Mouse (Mus musculus) forebrain, embryonic 12.5 days (tissue): ENCODE measurements at regions not wholly inside any gene's neighbourhood (a gene's known extent, or its start where the extent isn't known, plus 50 kb on each side); places are given as distances from the start of the nearest gene placed in this dataset.

Experiments used
- ATAC-seq: fragments of 200-750 bp; cut with Nextera tagmentation; 2 replicates; pipeline ENCODE4 v1.8.0; 2017; ENCODE audit warnings: moderate TSS enrichment; ENCODE audit not compliant: low FRiP score
- H3K27ac ChIP-seq: fragments of 300-500 bp; sonication (generic); 2 replicates; pipeline ENCODE4 v1.5.1; 2016; ENCODE audit warnings: mild to moderate bottlenecking
- H3K27me3 ChIP-seq: fragments of 300-500 bp; sonication (generic); 2 replicates; pipeline ENCODE4 v1.6.1; 2016; ENCODE audit warnings: mild to moderate bottlenecking
- H3K36me3 ChIP-seq: fragments of 300-500 bp; sonication (generic); replicated peaks from 2 replicates; pipeline ENCODE4 v1.6.1; 2016; ENCODE audit warnings: mild to moderate bottlenecking
- H3K4me1 ChIP-seq: fragments of 300-500 bp; sonication (generic); 2 replicates; pipeline ENCODE4 v1.6.1; 2016
- H3K4me2 ChIP-seq: fragments of 300-500 bp; sonication (generic); 2 replicates; pipeline ENCODE4 v1.6.1; 2016; ENCODE audit warnings: mild to moderate bottlenecking, moderate library complexity
- H3K4me3 ChIP-seq: fragments of 300-500 bp; sonication (generic); replicated peaks from 2 replicates; pipeline ENCODE4 v1.5.1; 2016; ENCODE audit warnings: mild to moderate bottlenecking
- H3K9ac ChIP-seq: fragments of 300-500 bp; sonication (generic); 2 replicates; pipeline ENCODE4 v1.6.1; 2016; ENCODE audit warnings: mild to moderate bottlenecking
- H3K9me3 ChIP-seq: fragments of 300-500 bp; sonication (generic); 2 replicates; pipeline ENCODE4 v1.6.1; 2016
- WGBS: fragments of 180-500 bp; shearing (Covaris S2); methylation state at CpG from one replicate; pipeline ENCODE4 v1.1.7; 2016; 5-methylcytosine and 5-hydroxymethylcytosine counted together

- H3K36me3 ChIP-seq: no peaks in the 10 kb centered on the region
- no peak for ATAC-seq
- no peak overlapping the region for H3K27ac ChIP-seq
- H3K4me1 ChIP-seq: no peaks in the 10 kb centered on the region
- no peak overlapping the region for H3K4me3 ChIP-seq
- WGBS: 92% methylated on average over 6 of the region's 6 CpGs
- H3K4me2 ChIP-seq: no peak overlapping the region
- H3K27me3 ChIP-seq: no peaks in the 10 kb centered on the region
- H3K9me3 ChIP-seq: no peaks in the 10 kb centered on the region
- no peak overlapping the region for H3K9ac ChIP-seq
Measured at GRCm38 (mm10) chr10:124945257-124945656, 444.0 kb downstream of the Slc16a7 start.

DNA sequence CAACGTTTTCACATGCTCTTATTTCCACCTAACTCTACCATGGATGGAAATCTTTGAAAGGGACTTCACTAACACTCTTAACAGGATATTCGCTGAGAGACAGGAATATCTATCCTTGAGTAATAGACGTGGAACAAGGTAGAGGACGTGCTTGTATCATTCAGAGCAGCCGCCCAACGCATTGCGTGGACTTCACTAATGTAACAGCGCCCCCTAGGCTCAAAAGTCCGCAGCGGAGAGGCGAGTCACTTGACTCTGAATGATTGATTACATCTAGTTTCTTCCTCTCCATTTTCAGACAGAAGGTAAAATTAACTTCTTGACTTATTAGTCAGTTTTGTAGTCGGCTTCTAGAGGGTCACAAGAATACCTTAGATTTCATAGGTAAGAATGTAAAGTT lies 447.1 kb downstream of the Slc16a7 start:
- ATAC-seq: no peak
- Histone ChIP-seq H3K9me3 (no peaks in the 10 kb centered on the region), H3K36me3 (no peaks in the 10 kb centered on the region), H3K4me1 (no peaks in the 10 kb centered on the region), H3K9ac (no peak overlapping the region), H3K4me2 (no peak overlapping the region), H3K4me3 (no peak overlapping the region), H3K27ac (no peak overlapping the region), H3K27me3 (no peaks in the 10 kb centered on the region)
- WGBS: 56% methylated on average over 12 of the region's 12 CpGs

GRCm38 (mm10) chr10:124927218-124927617 lies 462.0 kb downstream of the Slc16a7 start:
- Histone ChIP-seq H3K9me3 (no peaks in the 10 kb centered on the region), H3K4me3 (no peak overlapping the region), H3K4me2 (no peak overlapping the region), H3K4me1 (no peaks in the 10 kb centered on the region), H3K9ac (no peak overlapping the region), H3K27ac (no peak overlapping the region), H3K27me3 (no peaks in the 10 kb centered on the region), H3K36me3 (no peaks in the 10 kb centered on the region)
- ATAC-seq: no peak
- WGBS: 68% methylated on average over 2 of the region's 2 CpGs

GRCm38 (mm10) chr10:124900044-124900443 lies 489.2 kb downstream of the Slc16a7 start:
- H3K4me1 ChIP-seq: no peaks in the 10 kb centered on the region
- 92% methylated on average over 12 of the region's 12 CpGs for WGBS
- no peak overlapping the region for H3K9ac ChIP-seq
- ATAC-seq: no peak
- no peaks in the 10 kb centered on the region for H3K36me3 ChIP-seq
- H3K27me3 ChIP-seq: no peaks in the 10 kb centered on the region
- no peak overlapping the region for H3K27ac ChIP-seq
- no peak overlapping the region for H3K4me2 ChIP-seq
- H3K9me3 ChIP-seq: no peaks in the 10 kb centered on the region
- no peak overlapping the region for H3K4me3 ChIP-seq

DNA sequence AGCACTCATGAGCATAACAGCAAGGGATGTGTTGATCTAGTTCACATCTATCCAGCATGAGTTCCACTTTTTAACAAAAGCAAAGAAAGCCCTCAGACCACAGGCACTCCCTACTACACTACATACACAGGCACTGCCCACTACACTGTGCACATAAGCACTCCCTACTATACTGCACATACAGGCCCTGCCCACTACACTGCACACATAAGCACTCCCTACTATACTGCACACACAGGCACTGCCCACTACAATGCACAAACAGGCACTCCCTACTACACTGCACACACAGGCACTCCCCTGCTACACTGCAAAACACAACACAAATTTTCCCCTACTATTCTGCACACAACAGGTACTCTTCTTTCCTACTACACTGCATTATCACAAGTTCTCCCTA lies 510.7 kb downstream of the Slc16a7 start:
- H3K4me1 ChIP-seq: no peaks in the 10 kb centered on the region
- no peak for ATAC-seq
- H3K9me3 ChIP-seq: no peaks in the 10 kb centered on the region
- no peaks in the 10 kb centered on the region for H3K36me3 ChIP-seq
- H3K27me3 ChIP-seq: no peaks in the 10 kb centered on the region
- H3K4me3 ChIP-seq: no peak overlapping the region
- H3K4me2 ChIP-seq: no peak overlapping the region
- no peak overlapping the region for H3K27ac ChIP-seq
- no peak overlapping the region for H3K9ac ChIP-seq

DNA sequence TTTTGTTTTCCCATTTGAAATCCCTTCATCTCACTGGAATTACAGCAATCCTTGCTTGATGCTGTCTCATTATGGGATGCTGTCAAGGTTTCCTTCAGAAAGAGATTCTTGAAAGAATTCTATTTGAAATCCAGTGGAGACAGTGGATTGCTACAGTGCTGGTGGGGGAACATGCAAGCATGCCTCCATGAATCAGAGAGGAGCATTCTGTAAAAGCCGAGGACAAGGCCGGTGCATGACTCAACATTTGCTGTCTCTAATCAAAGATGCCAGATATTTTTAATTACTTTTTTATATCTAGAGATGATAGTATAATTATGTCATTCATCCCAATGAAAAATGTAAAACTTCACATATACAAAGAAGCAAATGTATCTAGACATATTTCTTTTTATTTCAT lies 511.6 kb downstream of the Slc16a7 start:
- H3K9ac ChIP-seq: no peak overlapping the region
- ATAC-seq: no peak
- no peak overlapping the region for H3K27ac ChIP-seq
- H3K4me2 ChIP-seq: no peak overlapping the region
- no peaks in the 10 kb centered on the region for H3K4me1 ChIP-seq
- H3K9me3 ChIP-seq: no peaks in the 10 kb centered on the region
- no peaks in the 10 kb centered on the region for H3K27me3 ChIP-seq
- WGBS: 95% methylated on average over 2 of the region's 2 CpGs
- no peak overlapping the region for H3K4me3 ChIP-seq
- no peaks in the 10 kb centered on the region for H3K36me3 ChIP-seq

GRCm38 (mm10) chr10:124872211-124872610 lies 517.1 kb downstream of the Slc16a7 start:
- no peak overlapping the region for H3K4me2 ChIP-seq
- no peak overlapping the region for H3K27ac ChIP-seq
- no peaks in the 10 kb centered on the region for H3K36me3 ChIP-seq
- no peaks in the 10 kb centered on the region for H3K27me3 ChIP-seq
- H3K4me3 ChIP-seq: no peak overlapping the region
- no peak for ATAC-seq
- no peaks in the 10 kb centered on the region for H3K9me3 ChIP-seq
- H3K9ac ChIP-seq: no peak overlapping the region
- H3K4me1 ChIP-seq: no peaks in the 10 kb centered on the region
- WGBS: 81% methylated on average over 2 of the region's 2 CpGs

DNA sequence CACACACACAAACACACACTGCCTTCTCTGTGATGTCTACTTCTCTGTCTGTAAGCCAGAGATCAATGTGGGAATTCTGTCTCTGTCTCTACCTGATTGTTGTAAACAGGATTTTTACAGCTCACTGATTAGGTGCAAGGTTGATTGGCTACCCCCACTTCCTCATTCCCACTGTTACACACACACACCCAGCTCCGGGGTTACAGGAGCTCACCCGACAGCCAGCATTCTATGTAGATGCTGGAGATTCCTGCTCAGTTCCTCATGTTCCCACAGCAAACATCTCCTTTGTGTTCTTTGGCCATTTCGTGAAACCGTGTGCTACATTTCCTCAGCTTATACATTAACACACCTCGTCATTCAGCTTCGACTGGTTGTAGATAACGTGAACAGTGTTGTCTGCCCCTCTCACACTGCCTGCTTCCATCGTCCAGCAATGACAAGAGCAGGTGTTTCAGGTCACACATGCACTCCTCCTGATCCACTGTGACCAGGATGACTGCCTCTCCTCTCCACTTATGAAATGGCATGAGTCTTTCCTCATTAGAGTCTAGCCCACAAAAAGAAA lies 546.6 kb downstream of the Slc16a7 start:
- Histone ChIP-seq H3K4me1 (no peaks in the 10 kb centered on the region), H3K9me3 (no peaks in the 10 kb centered on the region), H3K27me3 (no peaks in the 10 kb centered on the region), H3K27ac (no peak overlapping the region), H3K36me3 (no peaks in the 10 kb centered on the region), H3K4me2 (no peak overlapping the region), H3K9ac (no peak overlapping the region), H3K4me3 (no peak overlapping the region)
- WGBS: 80% methylated on average over 8 of the region's 8 CpGs
- ATAC-seq: no peak

DNA sequence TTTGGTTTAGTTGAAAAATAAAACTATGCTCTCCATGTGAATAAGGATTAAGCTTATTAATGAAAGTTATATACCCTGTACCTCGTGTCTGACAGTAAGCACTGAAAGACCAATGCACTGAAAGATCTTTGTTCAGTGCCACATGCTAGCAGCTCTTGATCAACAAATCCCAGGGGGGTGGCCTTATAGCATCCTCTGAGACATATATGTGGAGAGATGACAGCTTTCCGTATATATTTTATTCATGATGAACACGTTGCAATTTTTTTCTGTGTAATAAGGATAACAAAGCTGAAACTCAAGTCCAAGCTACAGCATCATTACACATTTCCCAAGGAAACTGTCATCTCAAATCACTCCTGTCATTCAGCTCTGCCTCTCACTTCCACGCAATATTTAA lies 555.3 kb downstream of the Slc16a7 start:
- no peaks in the 10 kb centered on the region for H3K36me3 ChIP-seq
- no peak overlapping the region for H3K4me2 ChIP-seq
- no peaks in the 10 kb centered on the region for H3K27me3 ChIP-seq
- 79% methylated on average over 4 of the region's 4 CpGs for WGBS
- H3K9ac ChIP-seq: no peak overlapping the region
- H3K4me1 ChIP-seq: no peaks in the 10 kb centered on the region
- H3K27ac ChIP-seq: no peak overlapping the region
- H3K4me3 ChIP-seq: no peak overlapping the region
- ATAC-seq: no peak
- no peaks in the 10 kb centered on the region for H3K9me3 ChIP-seq

- no peak overlapping the region for H3K4me2 ChIP-seq
- no peak overlapping the region for H3K4me3 ChIP-seq
- H3K27me3 ChIP-seq: no peaks in the 10 kb centered on the region
- H3K9me3 ChIP-seq: no peaks in the 10 kb centered on the region
- H3K9ac ChIP-seq: no peak overlapping the region
- peaks cover 6% of the 10 kb centered on the region; the same call in 1 of the 2 replicates for H3K4me1 ChIP-seq
- peak; percentile 51; the same call in 1 of the 2 replicates for ATAC-seq
- WGBS: 36% methylated on average over 3 of the region's 3 CpGs
- no peak overlapping the region for H3K27ac ChIP-seq
- H3K36me3 ChIP-seq: no peaks in the 10 kb centered on the region
Measured at GRCm38 (mm10) chr10:124803997-124804614, 585.2 kb downstream of the Slc16a7 start.
